Mouse (Mus musculus) right cerebral cortex, postnatal 36 days (tissue): ENCODE data around the gene Gbx2.

Experiments
- DNase-seq, 2 experiments: peaks; one replicate each; pipeline ENCODE4 v3.0.0; 2022; ENCODE audit warnings: low spot score in 2 of 2, mixed read lengths in 1 of 2

Gene Gbx2

DNA sequence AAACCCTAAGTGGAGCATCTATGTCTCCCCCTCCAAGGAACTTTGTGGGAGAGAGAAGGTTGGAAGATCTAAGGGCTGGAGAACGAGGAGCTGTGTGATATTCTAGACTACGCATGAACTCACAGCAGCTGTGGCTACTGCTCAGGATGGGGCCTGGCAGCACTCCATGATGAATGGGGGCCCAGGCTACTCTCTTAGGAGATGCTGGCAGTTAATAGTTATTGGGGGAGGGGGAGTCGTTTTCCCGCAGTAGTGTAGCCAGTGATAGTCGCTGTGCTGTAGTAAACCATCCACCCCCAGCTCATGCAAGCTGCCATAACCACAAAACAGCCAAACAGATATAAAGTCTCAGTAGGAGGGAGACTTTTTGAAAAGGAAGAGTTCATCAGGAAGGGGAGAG, 18.6 kb downstream of the Gbx2 start:
- no peak for DNase-seq

DNA sequence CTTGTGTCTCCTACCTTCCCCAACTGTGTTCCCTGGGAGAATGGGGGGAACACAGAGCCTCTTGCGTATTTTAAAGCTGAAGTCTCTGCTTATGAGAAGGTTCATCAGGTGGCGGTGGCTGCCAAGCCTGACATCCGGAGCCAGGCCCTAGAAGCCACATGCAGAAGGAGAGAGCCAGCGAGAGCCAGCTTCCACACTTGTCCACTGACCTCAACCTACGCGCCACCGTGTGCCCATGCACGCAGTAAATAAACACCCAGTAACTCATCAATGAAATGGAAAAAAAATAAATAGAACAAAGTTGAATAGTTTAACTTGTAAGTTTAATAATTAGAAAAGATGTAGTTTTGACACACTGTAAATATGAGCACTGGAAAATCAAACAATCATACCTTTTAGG, 21.2 kb downstream of the Gbx2 start:
- no peak for DNase-seq

DNA sequence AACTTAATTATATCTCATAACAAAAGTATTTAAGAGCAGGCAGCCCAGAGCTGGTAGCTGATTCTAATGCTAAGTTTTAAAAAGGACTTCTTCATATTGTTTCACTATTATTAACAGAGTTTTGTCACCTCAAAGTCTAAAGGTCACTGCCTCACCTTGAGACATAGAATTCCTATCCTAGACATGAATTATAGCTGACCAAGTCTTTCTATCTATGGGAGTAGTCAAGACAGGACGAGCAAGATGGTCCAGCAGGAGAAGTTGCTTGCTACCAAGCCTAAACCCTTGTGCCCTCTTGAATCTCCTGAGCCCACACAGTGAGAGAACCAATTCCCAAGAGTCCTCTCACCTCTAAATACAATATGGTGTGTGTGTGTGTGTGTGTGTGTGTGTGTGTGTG, 28.3 kb downstream of the Gbx2 start:
- no peak for DNase-seq

DNA sequence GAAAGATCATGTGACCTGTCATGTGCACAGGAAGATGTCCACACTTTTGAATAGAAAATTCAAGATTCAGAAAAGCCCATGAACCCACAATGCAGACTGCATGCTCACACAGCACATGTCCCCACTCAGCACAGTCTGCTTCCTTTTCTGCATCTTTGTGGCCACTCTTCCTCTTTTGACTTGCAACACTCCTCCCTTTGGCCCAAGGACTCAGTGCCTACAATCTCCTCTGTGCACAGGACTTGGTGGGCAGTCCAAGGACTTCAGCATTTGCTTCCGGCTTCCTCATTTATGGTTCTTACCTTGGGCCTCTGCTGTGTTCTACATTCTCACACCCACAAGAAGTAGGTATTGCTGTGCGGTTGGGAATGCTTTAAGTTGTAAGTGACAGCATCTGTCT, 28.7 kb downstream of the Gbx2 start:
- no peak for DNase-seq

DNA sequence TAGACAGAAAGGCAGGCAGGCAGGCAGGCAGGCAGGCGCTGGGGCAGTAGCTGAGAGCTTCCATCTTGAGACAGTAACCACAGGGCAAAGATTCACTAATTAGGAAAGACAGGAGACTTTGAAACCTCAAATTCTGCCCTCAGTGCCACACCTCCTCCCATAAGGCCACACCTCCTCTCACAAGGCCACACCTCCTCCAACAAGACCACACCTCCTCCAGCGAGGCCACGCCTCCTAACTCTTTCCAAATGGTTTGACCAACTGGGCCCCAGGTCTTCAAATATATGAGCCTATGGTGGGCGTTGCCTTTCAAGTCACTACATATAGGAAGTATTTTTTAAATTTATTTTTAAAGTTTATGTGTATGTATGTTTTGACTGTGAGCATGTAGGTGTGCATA, 29.6 kb downstream of the Gbx2 start:
- no peak for DNase-seq

DNA sequence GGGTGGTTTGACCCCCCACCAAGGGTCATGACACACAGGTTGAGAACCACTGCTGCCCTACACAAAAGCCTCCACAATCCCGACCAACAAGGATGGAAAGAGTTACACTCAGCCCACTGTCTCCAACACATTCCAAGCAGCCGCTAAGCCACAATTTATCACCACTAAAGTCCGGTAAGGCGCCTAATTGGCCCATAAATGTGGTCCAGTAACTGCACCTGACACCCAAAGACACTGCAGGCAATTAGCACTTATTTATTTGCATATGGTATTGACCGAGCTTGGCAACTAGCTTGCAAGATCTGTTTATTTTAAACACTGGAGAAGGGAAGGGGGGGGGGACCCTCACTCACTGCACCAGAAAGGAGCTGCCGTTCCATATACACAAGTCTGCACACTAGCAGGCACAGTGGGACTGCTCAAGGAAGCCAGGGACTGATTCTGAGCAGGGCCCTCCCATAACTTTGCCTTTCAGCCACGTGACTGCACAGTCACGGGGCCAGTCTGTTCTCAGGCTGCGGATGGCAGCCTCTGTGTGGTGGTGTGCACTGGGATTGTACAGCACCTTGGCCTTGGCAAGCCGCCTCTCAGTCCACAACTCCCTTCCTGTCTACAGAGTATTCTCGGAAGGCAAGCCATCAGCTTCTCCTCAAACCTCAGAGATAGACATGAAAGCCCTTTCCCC, 31.1 kb downstream of the Gbx2 start:
- no peak for DNase-seq

DNA sequence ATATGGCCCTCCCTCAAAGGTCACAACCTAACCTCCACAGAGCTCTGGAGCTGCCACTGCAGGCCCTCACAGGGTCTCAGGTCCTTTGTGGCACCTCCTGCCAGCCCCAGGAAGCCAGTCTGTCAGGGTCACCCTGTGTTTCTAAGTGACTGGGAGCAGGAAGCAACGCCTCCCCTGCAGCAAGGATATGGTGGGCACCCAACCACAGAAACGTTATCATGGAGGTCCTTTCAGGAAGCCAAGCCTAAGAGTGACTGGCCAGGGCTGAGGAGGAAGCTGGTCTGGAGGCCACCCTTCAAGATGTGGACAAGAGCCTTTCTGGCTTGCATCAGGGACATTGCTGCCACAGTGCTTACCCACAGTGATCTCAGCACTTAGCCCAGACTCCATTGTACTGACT, 31.9 kb downstream of the Gbx2 start:
- no peak for DNase-seq

DNA sequence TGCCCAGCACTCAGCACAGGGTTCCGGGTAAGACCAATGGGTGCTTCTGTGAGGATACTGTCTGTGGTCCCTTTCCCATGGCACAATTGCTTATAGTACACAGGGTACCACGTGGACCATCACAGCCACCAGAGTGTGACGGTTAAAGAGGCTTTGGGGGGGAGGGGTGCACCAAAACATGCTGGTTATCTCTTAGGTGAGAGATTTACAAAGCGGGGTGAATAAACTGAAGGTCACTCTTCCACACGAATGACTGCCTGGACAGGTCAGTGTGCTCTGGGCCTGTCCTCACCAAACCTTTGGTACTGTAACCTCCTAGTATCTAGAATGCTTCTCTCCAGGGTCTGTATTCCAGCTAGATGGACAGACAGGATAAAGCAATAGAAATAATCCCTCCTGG, 35.2 kb downstream of the Gbx2 start:
- no peak for DNase-seq

DNA sequence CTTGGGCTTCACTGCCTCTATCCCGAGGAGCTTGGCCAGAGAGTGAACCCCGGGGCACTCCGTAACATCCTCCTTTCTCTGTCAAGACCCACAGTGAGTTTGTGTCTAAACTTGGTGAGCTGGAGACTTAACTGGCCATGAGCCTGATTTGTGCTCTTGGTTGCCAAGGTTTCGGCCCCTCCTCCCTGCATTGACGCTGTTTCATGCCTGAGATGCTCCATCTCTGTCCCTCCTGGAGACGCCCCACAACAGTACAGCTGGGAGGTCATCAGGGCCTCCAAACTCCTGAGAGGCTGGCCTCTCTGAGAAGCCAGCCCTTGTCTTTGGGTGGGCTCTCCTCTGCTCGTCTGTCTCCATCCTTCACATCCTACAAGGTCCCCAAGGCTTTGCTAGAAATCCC, 38.7 kb downstream of the Gbx2 start:
- no peak for DNase-seq

DNA sequence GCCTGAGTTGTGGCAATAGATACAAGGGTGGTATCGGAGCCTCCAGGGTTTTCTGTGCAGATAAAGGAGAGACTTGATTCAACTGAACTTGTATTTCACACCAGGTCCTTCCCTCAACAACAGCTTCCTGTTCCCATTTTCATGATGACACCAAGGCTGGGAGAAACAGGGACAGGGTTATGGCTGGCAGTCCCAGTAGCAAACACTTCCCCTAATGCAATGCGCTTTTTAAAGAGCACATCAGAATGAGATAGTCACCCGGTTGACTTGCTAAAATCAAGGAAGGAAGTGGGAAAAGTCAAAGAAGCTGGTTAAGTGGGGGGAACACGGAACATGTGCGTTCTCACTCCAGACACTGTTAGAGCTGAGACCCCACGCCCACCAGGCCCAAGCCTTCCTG, 39.6 kb downstream of the Gbx2 start:
- DNase-seq = no peak

DNA sequence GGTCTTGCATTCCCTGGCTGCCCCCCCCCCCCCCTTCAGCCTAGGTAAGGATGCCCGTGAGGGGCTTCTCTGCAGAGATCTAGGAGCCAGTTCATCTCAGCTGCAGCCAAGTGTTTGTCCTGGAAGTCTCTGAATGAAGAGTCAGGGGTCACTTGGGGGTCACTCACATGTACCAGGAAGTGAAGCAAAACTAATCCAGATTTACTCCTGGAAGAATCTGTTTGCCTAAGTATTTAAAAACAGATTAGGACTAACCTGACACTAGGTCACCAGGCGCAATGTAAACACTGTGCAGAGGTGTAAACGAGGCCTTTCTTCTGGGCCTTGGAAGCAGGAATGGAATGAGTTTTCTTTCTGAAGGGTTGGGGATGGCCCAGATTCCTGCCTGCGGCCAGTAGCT, 45.3 kb downstream of the Gbx2 start:
- DNase-seq = no peak

DNA sequence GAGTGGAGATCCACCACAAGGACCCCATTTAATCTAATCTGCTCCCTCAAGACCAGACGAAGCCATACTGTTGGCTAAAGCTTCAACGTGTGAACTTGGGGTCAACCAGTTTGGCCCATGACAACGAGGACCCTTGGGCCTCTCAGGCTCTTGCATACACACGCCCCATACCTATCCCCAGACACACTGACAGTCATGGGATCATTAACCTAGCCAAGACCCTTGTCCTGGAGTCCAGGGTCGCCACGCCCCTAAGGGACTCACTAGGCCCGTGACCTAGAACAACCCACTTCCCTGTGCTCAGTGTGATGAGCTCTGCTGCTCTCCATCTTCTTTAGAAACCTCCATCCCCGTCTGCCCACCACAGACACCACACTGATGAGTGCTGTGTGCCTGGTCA, 46.6 kb downstream of the Gbx2 start:
- no peak for DNase-seq

DNA sequence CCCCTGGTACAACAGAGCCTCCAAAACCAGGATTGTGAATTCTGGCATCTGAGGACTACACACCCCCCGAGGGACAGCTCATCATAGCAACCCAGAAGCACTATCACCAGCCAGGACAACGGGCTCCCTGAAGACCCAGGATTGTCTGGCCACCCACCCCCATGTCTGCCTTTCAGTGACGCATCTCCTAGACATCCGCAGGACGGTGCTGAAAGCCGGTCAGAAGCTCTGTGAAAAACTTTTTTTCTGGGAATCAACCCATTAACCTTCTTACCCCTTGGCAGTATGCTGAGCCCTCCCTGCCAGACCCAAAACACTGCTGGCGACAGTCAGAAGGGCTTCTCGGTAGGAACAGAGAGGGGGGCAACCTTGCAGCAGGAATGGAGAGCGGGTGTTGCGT, 50.1 kb downstream of the Gbx2 start:
- DNase-seq = no peak

DNA sequence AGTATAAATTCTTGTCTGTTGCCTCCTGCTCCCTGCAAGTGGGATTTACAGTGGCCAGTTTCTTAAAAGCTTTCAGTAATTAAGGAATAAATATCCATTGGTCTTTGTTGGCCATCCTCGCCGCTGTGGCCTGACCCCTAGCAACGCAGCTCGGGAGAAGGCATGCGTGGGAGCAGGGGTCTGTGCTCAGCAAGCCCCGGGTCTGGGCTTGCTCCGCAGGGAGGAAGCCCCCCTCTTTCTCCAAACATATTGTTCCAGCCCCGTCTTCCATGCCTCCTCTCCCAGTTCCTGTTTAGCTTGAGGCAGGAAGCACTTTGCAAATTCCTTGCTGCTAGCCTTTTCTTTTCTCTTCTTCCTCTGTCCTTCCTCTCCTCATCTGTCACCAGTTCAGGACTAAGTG, 50.8 kb downstream of the Gbx2 start:
- no peak for DNase-seq

DNA sequence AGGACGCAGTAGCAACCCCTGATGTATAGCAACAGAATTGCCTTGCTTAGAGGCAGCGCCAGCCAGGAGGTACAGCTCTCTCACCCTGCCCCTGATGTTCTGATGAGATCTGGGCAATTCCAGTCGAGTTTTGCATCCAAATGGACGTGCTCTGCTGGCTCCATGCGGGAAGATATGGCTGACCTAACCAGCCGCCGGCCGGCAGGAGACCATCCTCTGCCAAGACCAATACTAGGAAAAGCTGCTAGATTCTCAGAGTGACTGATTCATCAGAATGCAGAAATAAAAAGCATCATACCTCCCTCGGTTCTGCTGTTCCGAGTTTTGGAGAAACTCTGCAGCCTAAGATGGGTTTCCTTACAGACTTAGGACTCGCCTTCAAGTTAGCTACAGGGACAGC, 52.5 kb downstream of the Gbx2 start:
- no peak for DNase-seq
